Mouse (Mus musculus) embryonic stem cell, embryonic (primary cell): Measurements from ENCODE around the gene Lemd2.

Experiments
- CTCF ChIA-PET, 4 experiments: fragments of 300-600 bp in 2 of 4; fragments of 350-600 bp in 2 of 4; sonication (Branson Sonifier 250); formaldehyde crosslinking; loops; one replicate each; lab custom pipeline; 2022; ENCODE audit warnings: inconsistent platforms in 2 of 4; lab: Charles Lee
- POLR2A ChIA-PET, 4 experiments: fragments of 300-600 bp in 2 of 4; fragments of 350-600 bp in 2 of 4; sonication (Branson Sonifier 250); formaldehyde crosslinking; loops; one replicate each; lab custom pipeline; 2022; ENCODE audit warnings: antibody characterized with exemption in 4 of 4, inconsistent platforms in 1 of 4; lab: Charles Lee

Gene Lemd2

DNA sequence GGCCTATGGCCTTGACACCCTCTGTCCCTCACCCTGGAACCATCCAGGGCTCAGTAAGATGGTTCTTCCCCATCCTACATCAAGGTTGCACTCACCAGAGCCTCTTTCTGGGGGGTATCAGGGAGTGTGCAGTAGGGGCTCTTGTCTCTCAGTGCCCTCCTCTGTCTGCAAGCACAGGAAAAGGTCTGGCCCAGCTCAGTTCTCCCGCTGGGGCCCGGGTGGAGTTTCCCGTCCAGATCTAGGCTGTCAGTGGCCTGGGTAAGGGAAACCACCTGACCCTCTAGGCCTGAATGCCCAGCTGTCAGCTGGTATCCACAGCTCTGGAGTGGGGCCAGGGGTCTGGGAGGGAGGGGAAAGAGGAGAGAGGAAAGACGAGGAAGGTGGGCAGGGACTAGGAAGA lies 36.7 kb downstream of the Lemd2 start, which contains the start of gene Ip6k3:
Gene Ip6k3, minus strand, starts transcription at position 251 of the 400 bp plus-strand sequence.
- ChIA-PET CTCF (interaction anchor here in 2 of 4 experiments (0.6 to 0.8 kb wide), 4 partner anchors 16 to 777 kb away, joined by 3 read pairs; no protein-coding TSS in a partner anchor), POLR2A (interaction anchor here (0.6 to 0.8 kb wide), 5 partner anchors 21 to 355 kb away, joined by 3 to 6 read pairs (median 3); no protein-coding TSS in a partner anchor)

DNA sequence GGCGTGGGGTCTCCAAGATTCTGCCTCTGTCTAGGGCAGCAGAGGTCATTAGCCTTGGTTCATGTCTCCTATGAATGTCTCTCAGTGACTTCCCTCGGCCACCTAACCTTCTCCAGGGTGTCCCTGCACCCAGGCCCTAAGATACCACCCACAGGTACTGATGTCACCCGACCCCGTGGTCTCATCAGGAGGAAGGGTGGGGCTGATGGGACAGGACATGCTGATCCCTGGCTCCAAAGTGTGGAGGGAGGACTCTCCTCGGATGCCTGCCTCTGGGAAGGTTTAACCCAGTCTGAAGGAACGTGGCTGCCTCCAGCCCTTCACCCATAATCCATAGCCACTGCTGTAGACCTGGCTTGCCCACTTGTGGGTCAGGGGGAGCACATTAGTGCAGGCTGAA lies 37.4 kb downstream of the Lemd2 start:
- ChIA-PET CTCF (interaction anchor here in 1 of 4 experiments (0.6 to 0.8 kb wide), 2 partner anchors 81 to 777 kb away, joined by 3 read pairs; no protein-coding TSS in a partner anchor), POLR2A (interaction anchor here in 3 of 4 experiments (0.6 to 0.9 kb wide), 4 partner anchors 15 to 356 kb away, joined by 3 to 6 read pairs (median 3); no protein-coding TSS in a partner anchor)

DNA sequence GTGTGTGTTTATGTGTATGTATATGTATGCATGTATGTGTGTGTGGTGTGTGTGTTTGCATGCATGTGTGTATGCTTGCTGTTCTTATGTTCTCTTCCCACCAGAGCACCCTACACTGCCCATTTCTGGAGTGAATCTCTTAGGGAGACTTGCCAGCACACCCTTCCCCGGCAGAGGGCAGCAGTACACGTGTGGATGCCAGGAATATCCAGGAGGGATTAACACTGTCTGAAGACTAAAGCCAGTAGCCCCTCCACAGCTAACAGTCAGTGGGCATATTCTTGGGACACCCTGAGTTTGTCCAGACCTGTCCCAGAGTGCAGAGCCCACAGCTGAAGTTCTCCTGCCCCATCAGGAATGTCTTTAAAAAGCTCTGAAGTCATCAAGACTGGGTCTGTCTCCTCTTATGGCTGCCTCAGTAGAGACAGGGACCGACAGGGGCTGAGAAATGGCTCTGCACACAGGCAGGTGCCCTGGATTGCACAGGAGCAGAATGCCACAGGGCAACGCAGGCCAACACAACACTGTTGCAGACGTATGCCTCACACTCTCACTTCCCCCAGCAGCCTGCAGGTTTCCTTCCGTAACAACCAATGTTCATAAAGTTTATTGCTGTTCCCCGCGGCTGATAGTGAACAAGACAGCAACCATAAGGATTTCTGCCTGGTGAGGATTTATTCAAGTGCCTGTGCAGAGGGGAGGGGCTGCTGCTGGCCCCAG lies 39.1 kb downstream of the Lemd2 start:
- POLR2A ChIA-PET = interaction anchor here in 1 of 4 experiments (2.0 kb wide), 1 partner anchor 14 kb away, joined by 6 read pairs; no protein-coding TSS in a partner anchor
- CTCF ChIA-PET = interaction anchor here in 2 of 4 experiments (0.6 to 1.4 kb wide), 2 partner anchors 81 to 87 kb away, joined by 3 read pairs; no protein-coding TSS in a partner anchor

DNA sequence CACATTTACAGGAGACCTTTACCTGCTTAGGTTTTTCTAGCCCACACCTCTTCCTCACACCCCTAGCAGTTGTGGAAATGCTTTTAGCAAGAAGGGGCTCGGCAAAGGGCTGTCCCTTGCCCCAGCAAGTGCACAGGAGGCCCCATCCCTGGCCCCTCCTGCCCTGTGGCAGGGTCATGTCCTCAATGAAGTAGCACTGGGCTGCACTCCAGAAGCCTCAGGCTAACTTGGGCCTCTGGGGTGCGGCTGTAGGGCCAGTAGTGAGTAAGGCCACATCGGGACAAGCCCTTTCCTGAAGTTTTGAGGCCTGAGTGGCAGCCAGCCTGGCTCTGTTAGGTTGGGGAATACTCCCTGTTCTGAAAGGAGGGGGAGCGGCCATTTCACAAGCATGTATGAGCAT lies 43.4 kb downstream of the Lemd2 start:
- ChIA-PET CTCF (no interaction called here), POLR2A (no interaction called here)

DNA sequence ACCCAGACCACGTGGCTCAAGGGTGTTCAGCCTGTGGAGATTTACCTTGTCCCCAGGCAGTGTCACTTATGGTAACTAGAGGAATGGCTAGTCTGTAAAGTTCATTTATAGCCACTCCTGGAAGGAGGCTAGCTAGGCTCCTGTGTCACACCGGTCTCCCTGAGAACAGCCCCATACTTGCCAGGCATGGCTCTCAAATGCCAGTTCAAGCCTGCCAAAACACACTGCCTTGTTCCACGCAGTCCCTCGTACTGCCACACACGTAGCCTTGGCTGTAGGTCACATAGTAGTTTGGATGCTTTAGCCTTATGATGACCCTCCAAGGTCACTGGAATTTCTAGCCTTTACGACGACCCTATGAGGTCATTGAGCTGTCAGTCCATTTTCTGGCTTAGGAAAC lies 45.1 kb downstream of the Lemd2 start:
- ChIA-PET POLR2A (interaction anchor here in 1 of 4 experiments (0.7 kb wide), 1 partner anchor 198 kb away, joined by 3 read pairs; no protein-coding TSS in a partner anchor), CTCF (interaction anchor here in 1 of 4 experiments (1.3 kb wide), 1 partner anchor 8 kb away, joined by 4 read pairs; no protein-coding TSS in a partner anchor)

DNA sequence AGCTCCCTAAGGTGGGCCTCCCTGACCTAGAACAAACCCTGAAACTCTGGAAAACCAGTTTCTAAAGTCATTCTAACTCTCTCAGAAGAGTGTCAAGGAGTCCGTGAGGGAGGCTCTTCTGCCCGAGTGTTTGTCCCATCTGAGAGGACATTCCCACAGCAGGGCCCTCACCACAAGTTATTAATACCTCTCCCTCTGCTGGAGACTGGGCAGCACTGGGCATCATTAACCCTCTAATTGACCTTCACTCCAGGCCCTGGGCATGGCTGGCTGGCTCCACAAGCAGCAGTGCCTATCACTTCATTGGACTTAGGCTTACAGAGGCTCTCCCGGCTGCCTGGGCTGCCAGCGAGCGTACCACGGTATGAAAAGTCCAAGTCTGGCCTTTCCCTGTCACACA lies 45.8 kb downstream of the Lemd2 start:
- ChIA-PET POLR2A (interaction anchor here in 1 of 4 experiments (1.3 kb wide), 1 partner anchor 31 kb away, joined by 3 read pairs; no protein-coding TSS in a partner anchor), CTCF (interaction anchor here in 1 of 4 experiments (1.0 kb wide), 1 partner anchor 13 kb away, joined by 3 read pairs; no protein-coding TSS in a partner anchor)

DNA sequence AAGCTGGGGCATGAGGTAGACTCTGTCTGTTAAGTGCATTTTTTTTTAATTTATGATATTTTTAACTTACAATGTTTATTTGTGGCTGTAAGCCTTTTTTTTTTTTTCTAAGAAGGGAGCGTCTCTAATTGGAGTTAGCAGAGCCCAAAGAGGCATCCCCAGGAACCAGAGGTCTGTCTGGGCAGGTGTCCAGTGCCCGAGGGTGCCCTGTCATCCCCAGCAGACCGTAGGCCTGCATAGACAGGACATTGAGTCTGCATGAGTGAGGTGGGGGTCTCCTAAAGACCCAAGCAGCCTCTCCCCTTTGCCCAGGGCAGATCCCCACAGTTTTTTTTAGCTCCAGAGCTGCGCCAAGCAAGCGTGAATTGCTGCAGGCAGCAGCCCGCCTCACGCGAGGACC lies 48.5 kb downstream of the Lemd2 start:
- CTCF ChIA-PET = interaction anchor here in 1 of 4 experiments (0.9 kb wide), 1 partner anchor 57 kb away, joined by 3 read pairs; no protein-coding TSS in a partner anchor

DNA sequence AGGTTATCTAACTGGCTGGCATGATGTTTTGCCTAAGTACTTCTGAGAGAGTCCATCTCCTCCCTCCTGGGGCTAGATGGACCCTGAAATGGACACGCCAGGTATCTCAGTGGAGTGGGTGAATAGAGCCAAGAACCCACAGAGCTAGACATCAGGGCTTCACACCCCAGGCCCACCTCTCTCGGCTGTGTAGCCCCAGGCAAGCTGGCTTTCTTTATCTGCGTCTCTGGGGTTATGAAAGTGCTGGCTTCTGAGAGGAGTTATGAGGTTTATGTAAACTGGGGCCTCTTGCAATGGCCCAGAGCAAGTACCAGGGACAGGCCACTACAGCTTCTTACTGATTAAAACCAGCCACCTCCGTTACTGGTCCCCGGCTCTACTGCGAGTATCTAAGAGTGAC lies 49.4 kb downstream of the Lemd2 start:
- ChIA-PET POLR2A (interaction anchor here in 3 of 4 experiments (0.6 to 1.9 kb wide), 12 partner anchors 9 to 101 kb away, joined by 3 to 8 read pairs (median 4); partner anchors contain the start of gene Uqcc2 (in 2 of the 3)), CTCF (interaction anchor here in 3 of 4 experiments (0.6 to 1.7 kb wide), 5 partner anchors 10 to 48 kb away, joined by 3 to 5 read pairs (median 3); no protein-coding TSS in a partner anchor)

More for the DNA sequence above, 48.5 kb downstream of the Lemd2 start:
- POLR2A ChIA-PET = interaction anchor here in 2 of 4 experiments (0.8 to 1.7 kb wide), 2 partner anchors 22 to 128 kb away, joined by 3 to 7 read pairs; partner anchors contain the start of gene Uqcc2 (in 1 of the 2)

DNA sequence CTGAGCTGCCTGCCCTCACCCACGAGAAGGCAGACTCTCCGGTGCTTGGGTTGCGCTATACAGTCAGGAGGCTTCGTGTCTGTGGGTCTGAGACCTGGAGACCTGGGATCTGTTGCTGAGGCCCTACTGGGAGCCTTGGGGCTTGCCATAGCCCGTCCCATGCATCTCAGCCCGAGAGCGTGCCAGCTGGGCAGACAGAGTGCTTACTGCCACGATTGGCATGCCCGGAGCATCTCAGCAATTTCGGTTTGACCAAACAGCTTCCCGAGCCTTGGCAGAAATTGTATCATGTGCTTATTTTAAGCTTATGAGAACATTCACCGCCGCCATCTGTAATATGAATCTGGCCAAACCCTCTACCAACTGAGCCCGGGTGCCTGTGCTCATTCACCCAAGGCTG lies 50.0 kb downstream of the Lemd2 start:
- ChIA-PET POLR2A (interaction anchor here (0.6 to 1.9 kb wide), 16 partner anchors 10 to 102 kb away, joined by 3 to 8 read pairs (median 4); partner anchors contain the start of gene Uqcc2 (in 3 of the 4)), CTCF (interaction anchor here (0.6 to 1.7 kb wide), 15 partner anchors 9 to 1698 kb away, joined by 3 to 6 read pairs (median 3); no protein-coding TSS in a partner anchor)

DNA sequence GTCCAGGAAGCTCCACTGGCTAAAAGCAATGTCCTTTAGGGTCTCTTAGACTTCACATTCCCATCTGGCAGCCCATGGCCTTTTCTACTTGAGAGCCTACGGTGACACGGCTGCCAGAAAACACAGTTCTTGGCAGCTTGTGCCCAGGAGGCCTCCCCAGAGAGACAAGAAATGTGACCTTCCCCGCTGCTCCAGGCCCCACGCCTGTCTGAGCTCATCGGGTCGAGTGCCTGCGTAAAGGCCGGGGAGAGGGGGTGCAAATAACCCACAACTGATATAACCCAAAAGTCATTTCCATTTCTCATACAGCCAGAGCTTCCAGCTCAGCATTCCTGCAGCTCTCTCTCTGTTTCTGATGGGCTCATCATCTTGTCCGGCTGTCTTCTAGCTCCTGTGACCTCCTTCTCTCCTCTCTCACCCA lies 50.5 kb downstream of the Lemd2 start:
- ChIA-PET CTCF (interaction anchor here (0.6 to 1.7 kb wide), 15 partner anchors 8 to 1698 kb away, joined by 3 to 6 read pairs (median 3); partner anchors contain the start of gene Uqcc2 (in 1 of the 4)), POLR2A (interaction anchor here (0.6 to 1.9 kb wide), 18 partner anchors 10 to 348 kb away, joined by 3 to 8 read pairs (median 4); partner anchors contain the start of gene Uqcc2 (in 3 of the 4))

DNA sequence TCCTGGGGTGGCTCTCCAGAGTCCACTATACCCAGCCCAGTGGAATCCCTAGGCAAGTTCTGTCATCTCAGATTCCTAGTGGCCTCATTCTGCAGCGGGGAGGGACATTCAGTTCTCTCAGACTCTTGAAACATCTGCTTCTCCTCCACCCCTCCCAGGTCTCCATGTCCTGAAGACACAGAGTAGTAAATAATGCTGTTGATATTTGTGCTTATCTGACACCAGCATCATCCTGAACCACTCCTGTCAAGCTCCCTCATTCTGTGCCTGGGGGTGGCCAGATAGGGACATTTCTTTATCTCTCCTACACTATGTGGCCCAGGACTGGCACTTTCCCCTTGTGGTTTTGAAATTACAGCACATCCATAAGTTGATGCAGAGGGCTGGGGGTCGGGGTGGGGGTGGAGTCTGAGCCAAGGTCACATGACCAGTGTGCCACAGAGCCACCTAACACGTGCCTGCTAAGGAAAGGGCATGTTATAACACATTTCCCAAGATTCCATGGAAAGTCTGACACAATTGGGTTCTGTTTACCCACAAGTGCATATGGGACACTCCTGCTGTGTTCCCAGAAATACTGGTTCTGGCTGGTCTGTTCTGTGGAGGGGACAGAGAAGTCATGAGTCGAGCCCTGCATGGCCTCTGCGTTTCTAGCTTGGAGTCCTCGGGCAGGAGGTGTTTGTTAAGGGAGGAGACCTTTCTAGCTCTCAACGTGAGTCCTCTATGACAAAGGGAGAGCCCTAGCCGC lies 51.1 kb downstream of the Lemd2 start:
- POLR2A ChIA-PET = interaction anchor here in 3 of 4 experiments (0.6 to 1.9 kb wide), 14 partner anchors 9 to 348 kb away, joined by 3 to 8 read pairs (median 4); partner anchors contain the start of gene Uqcc2 (in 2 of the 3)

DNA sequence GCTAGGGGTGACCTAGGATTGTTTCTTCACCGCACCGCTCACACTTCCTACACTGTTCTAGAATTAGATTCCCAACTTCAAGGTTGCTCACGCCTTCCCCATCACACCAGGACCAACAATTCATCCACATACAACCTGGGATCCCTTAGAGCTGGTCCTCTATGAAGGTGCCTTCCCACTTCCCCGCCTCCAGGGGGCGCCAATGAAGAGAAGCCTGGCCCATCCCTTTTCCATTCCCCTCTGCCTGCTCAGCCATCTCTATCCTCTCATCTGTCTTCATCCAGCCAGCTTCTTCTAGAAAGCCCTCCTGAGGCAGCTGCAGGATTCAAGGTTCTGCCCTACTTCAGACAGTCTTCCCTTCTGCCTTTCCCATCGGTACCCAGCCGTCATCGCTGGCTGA lies 52.9 kb downstream of the Lemd2 start:
- POLR2A ChIA-PET = interaction anchor here in 3 of 4 experiments (0.5 to 1.5 kb wide), 9 partner anchors 10 to 404 kb away, joined by 3 to 6 read pairs (median 3); no protein-coding TSS in a partner anchor
- CTCF ChIA-PET = interaction anchor here (0.6 to 2.1 kb wide), 38 partner anchors 9 to 818 kb away, joined by 3 to 13 read pairs (median 4); partner anchors contain the start of genes Uqcc2 (in 3 of the 4), Atp6v0e (in 1 of the 4), Ip6k3 (in 1 of the 4) and Lemd2 (in 1 of the 4)

More for the DNA sequence above, 51.1 kb downstream of the Lemd2 start:
- CTCF ChIA-PET = interaction anchor here (0.6 to 1.7 kb wide), 12 partner anchors 11 to 362 kb away, joined by 3 to 10 read pairs (median 3); partner anchors contain the start of gene Uqcc2 (in 1 of the 4)

DNA sequence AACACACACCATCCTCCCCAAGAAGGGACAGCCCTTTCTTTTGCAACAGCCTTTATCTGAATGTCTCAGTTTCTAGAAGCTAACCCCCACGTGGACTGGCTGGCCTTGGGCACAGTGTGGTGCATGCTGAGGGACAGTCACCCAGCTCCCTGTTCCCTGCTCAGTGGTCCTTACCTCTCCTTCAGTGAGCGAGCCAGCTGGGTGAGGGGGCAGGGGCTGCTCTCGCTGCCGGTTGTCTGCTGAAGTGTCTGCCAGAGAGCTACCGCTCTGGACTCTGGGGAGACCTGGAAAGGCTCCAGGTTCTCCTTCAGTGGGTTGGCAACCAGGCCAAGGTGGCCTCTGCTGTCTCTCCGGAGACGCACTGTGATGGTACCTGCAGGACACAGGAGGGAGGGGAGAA lies 53.4 kb downstream of the Lemd2 start:
- POLR2A ChIA-PET = interaction anchor here in 2 of 4 experiments (0.5 to 1.5 kb wide), 6 partner anchors 9 to 405 kb away, joined by 3 to 5 read pairs (median 4); no protein-coding TSS in a partner anchor
- CTCF ChIA-PET = interaction anchor here (0.5 to 2.1 kb wide), 34 partner anchors 8 to 995 kb away, joined by 3 to 13 read pairs (median 4); partner anchors contain the start of genes Uqcc2 (in 2 of the 4), Atp6v0e (in 1 of the 4), Ip6k3 (in 1 of the 4) and Lemd2 (in 1 of the 4)

DNA sequence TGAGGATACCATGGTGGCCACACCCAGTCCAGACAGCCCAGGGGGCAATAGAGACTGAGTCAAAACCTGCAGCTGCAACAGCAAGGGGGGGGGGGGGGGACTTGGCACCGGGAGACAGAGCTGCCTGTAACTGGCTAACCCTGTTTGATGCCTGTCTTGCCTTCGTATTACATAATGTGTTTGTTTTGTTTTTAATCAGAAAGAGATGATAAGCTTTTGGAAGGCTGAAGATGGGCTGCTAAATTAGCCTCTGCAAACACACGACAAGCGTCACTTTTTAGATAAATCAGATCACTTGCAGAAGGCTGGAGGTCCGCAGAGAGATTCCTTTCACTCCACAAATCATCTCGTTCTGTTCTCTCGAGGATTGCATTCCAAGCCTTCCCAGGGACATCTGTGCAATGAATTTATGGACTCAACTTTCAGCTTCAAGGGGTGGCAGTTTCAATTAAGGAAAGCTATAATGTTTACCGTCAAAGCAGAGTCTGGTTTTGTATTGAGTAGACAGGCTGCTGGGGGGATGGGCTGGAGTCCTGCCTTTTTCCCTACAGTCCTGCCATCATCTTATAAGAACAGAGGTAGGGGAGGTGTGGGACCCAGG lies 57.8 kb downstream of the Lemd2 start:
- ChIA-PET POLR2A (interaction anchor here in 3 of 4 experiments (0.6 to 1.4 kb wide), 8 partner anchors 9 to 173 kb away, joined by 3 to 4 read pairs (median 3); partner anchors contain the start of genes Uqcc2 (in 1 of the 3) and Zbtb9 (in 1 of the 3)), CTCF (interaction anchor here in 2 of 4 experiments (0.6 to 1.8 kb wide), 5 partner anchors 13 to 230 kb away, joined by 3 to 4 read pairs (median 3); partner anchors contain the start of genes Kifc5b (in 1 of the 2) and Uqcc2 (in 1 of the 2))

DNA sequence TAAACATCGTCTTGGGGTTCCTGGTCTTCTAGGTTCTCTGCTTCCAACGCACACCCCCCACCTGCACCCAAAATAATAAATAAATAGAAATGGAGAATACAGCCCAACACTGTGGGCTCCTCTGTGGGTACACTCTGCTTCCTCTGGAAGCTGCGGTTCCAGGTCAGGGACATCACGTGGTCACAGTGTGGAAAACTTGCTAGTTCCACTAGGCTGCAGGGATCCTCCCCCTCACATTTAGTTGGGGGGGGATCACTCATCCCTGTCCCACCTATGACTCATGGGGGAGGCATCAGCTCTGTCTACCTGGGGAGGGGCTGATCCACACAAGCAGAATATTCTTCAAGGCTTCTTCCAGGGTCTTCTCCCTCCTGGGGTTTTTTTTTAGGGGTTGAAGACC lies 60.1 kb downstream of the Lemd2 start:
- CTCF ChIA-PET = interaction anchor here (0.5 to 1.1 kb wide), 8 partner anchors 11 to 574 kb away, joined by 3 to 9 read pairs (median 4); partner anchors contain the start of gene Uqcc2 (in 1 of the 4)
- POLR2A ChIA-PET = interaction anchor here in 1 of 4 experiments (0.6 to 1.9 kb wide), 7 partner anchors 9 to 106 kb away, joined by 3 to 12 read pairs (median 3); partner anchors contain the start of gene Uqcc2

DNA sequence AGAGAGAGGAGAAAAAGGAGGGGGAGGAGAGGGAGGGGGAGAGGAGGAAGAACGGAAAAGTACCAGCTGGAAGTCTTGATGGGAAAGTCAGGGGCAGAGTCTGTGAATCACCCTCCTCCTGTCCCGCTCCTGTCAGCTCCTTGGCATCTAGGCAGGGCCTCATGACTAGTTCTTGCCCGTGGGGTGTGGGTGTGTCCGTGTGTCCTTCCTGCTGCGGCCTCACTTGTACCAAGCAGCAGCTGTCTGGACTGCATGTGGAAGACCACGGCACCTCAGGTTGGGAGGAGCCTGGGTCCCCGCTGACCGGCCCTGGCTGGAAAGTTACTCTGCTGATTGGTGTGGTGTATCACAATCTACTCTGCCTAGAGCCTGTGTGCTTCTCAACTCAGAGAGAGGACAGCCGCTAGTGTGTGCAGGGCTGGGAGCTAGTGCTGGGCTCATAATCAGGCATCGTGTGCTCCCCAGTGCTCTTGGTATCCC lies 62.3 kb downstream of the Lemd2 start:
- ChIA-PET POLR2A (interaction anchor here in 3 of 4 experiments (0.8 to 1.5 kb wide), 4 partner anchors 8 to 413 kb away, joined by 3 to 4 read pairs (median 3); partner anchors contain the start of gene Uqcc2 (in 1 of the 3)), CTCF (interaction anchor here (0.5 to 2.5 kb wide), 8 partner anchors 9 to 385 kb away, joined by 3 to 10 read pairs (median 3); no protein-coding TSS in a partner anchor)
